8 mouse cellular contexts compared by ENCODE assay signal in the genomic region with DNA sequence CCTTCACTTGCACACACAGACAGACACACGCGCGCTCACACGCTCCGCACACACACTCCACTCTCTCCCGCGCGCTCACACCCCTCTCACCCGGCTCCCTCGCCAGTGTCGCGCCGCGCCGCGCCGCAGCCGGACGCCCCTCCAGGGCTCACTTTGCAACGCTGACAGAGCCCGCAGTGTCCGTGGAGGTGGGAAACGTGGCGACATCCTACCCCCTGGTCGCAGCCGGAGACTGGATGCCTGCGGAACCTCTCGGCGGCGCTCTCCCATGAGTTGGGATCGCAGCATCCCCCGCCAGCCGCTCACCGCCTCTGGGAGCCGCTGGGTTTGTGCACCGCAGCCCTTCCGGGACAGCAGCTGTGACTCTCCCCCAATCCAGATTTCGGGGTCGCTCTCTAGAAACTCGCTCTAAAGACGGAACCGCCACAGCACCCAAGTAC. TPM values are rescaled to one million over a fixed set of nuclear protein-coding genes. Genes with fewer than 3 reads are reported as not detected.
A peak's percentile ranks its signal among the peaks of the same experiment; 100 is the strongest.
DNase-seq lines count a peak whose midpoint lies in the region; ATAC-seq and TF ChIP-seq lines count a peak whose summit lies in the region.

No protein-coding gene starts in this region.

- H3K9me3 ChIP-seq in ES-Bruce4 (replicated peaks; ENCODE audit: control insufficient read depth, insufficient read depth, low read length, poor library complexity, severe bottlenecking) = no peaks in the 10 kb centered on the region
- no peaks in the 10 kb centered on the region for H3K9me3 ChIP-seq in embryonic facial prominence, embryonic 15.5 days (replicated peaks)
- no peaks in the 10 kb centered on the region for H3K9me3 ChIP-seq in liver, embryonic 14.5 days (ENCODE audit: control insufficient read depth, low read length)

- H3K4me3 ChIP-seq in ES-Bruce4 (ENCODE audit: low read depth, low read length) = peak overlapping the region; percentile 56
- H3K4me3 ChIP-seq in embryonic facial prominence, embryonic 15.5 days (replicated peaks) = peak overlapping the region; percentile 72
- H3K4me3 ChIP-seq in liver, embryonic 14.5 days (ENCODE audit: insufficient read depth in 1 of 2, low read depth in 2 of 2, low read length in 2 of 2) = peak overlapping the region; percentile 54 to 78
- H3K4me3 ChIP-seq in testis, adult 2 months (ENCODE audit: control insufficient read depth, low read depth, low read length) = peak overlapping the region; percentile 78

- no peak overlapping the region for H3K9ac ChIP-seq in ES-Bruce4 (ENCODE audit: low read depth, poor library complexity, severe bottlenecking)
- peak overlapping the region; percentile 29 for H3K9ac ChIP-seq in embryonic facial prominence, embryonic 15.5 days
- peak overlapping the region; percentile 47; the same call in 1 of the 2 replicates for H3K9ac ChIP-seq in liver, embryonic 14.5 days (replicated peaks)

- H3K27ac ChIP-seq in ES-Bruce4 (ENCODE audit: insufficient read depth, low read length) = no peak overlapping the region
- peak overlapping the region; percentile 98 for H3K27ac ChIP-seq in embryonic facial prominence, embryonic 15.5 days (replicated peaks)
- H3K27ac ChIP-seq in liver, embryonic 14.5 days = no peak overlapping the region
- H3K27ac ChIP-seq in testis, adult 2 months (ENCODE audit: control insufficient read depth, insufficient read depth, low read depth, low read length) = no peak overlapping the region

- TF ChIP-seq POLR2A in ES-Bruce4 (IDR thresholded peaks at IDR 0.05; ENCODE audit: insufficient read depth, low read length) = no peak
- no peak for TF ChIP-seq POLR2A in testis, adult 2 months (IDR thresholded peaks at IDR 0.05; ENCODE audit: control insufficient read depth, low read depth, low read length)

- no peak for TF ChIP-seq EP300 in ES-Bruce4 (IDR thresholded peaks at IDR 0.05; ENCODE audit: insufficient read depth, low read depth, low read length)
- no peak for TF ChIP-seq EP300 in liver, embryonic 14.5 days (IDR thresholded peaks at IDR 0.05; ENCODE audit: low read depth)

- peaks cover 32% of the 10 kb centered on the region for H3K27me3 ChIP-seq in ES-Bruce4 (ENCODE audit: control insufficient read depth, insufficient read depth, low read length, poor library complexity, severe bottlenecking)
- peaks cover 37% of the 10 kb centered on the region for H3K27me3 ChIP-seq in embryonic facial prominence, embryonic 15.5 days
- peaks cover 56% of the 10 kb centered on the region for H3K27me3 ChIP-seq in liver, embryonic 14.5 days (ENCODE audit: control insufficient read depth, insufficient read depth, low read length)
- no peaks in the 10 kb centered on the region; the same call in none of the 2 replicates for H3K27me3 ChIP-seq in testis, adult 2 months (ENCODE audit: control insufficient read depth, insufficient read depth, low read length)

- no peaks in the 10 kb centered on the region for H3K36me3 ChIP-seq in ES-Bruce4 (ENCODE audit: control insufficient read depth, insufficient read depth, low read length, poor library complexity, severe bottlenecking)
- H3K36me3 ChIP-seq in embryonic facial prominence, embryonic 15.5 days = no peaks in the 10 kb centered on the region
- H3K36me3 ChIP-seq in liver, embryonic 14.5 days (replicated peaks; ENCODE audit: control insufficient read depth, insufficient read depth, low read depth) = no peaks in the 10 kb centered on the region
- no peaks in the 10 kb centered on the region for H3K36me3 ChIP-seq in testis, adult 2 months (ENCODE audit: control insufficient read depth, insufficient read depth, low read length)

- 0% methylated on average over 42 of the region's 42 CpGs for WGBS in embryonic facial prominence, embryonic 15.5 days
- under 1% methylated on average over 42 of the region's 42 CpGs for WGBS in liver, embryonic 14.5 days (ENCODE audit: insufficient replicate concordance)

- H3K4me2 ChIP-seq in embryonic facial prominence, embryonic 15.5 days (replicated peaks) = peak overlapping the region; percentile 91
- peak overlapping the region; percentile 95 for H3K4me2 ChIP-seq in liver, embryonic 14.5 days (ENCODE audit: low read depth)

- TF ChIP-seq CTCF in ES-Bruce4 (IDR thresholded peaks at IDR 0.05; ENCODE audit: low read depth, low read length) = no peak
- TF ChIP-seq CTCF in liver, embryonic 14.5 days (IDR thresholded peaks at IDR 0.05; ENCODE audit: low read depth) = no peak
- TF ChIP-seq CTCF in testis, adult 2 months (IDR thresholded peaks at IDR 0.05; ENCODE audit: control insufficient read depth, insufficient read depth, insufficient replicate concordance, low read depth, low read length) = no peak

- H3K4me1 ChIP-seq in ES-Bruce4 (ENCODE audit: control insufficient read depth, insufficient read depth, low read length) = no peaks in the 10 kb centered on the region
- H3K4me1 ChIP-seq in embryonic facial prominence, embryonic 15.5 days = peaks cover 52% of the 10 kb centered on the region
- H3K4me1 ChIP-seq in liver, embryonic 14.5 days (replicated peaks; ENCODE audit: control insufficient read depth in 2 of 2, insufficient read depth in 2 of 2, low read length in 1 of 2) = peaks cover 0 to 4% of the 10 kb centered on the region in 2 experiments; a peak in 1 of 4 replicates
- H3K4me1 ChIP-seq in testis, adult 2 months (ENCODE audit: control insufficient read depth, insufficient read depth, low read length) = peaks cover 34% of the 10 kb centered on the region

- no peak for ATAC-seq in embryonic facial prominence, embryonic 15.5 days (ENCODE audit: insufficient number of reproducible peaks, low FRiP score, low TSS enrichment, low read depth)
- ATAC-seq in liver, embryonic 14.5 days (ENCODE audit: insufficient read depth) = peak; percentile 1; the same call in 1 of the 2 replicates
- ATAC-seq in megakaryocyte-erythroid progenitor cell, adult 5-6 weeks (replicated peaks; ENCODE audit: low FRiP score, low TSS enrichment, poor library complexity, severe bottlenecking) = no peak; the same call in 1 of the 2 replicates

- DNase-seq in gastrocnemius, adult 18-20 months (ENCODE audit: low spot score) = peak; percentile 27
- DNase-seq in gastrocnemius, adult 8-10 months (ENCODE audit: low spot score in 2 of 2) = no peak
- peak; percentile 48 for DNase-seq in heart, postnatal 4 days
- DNase-seq in liver, embryonic 14.5 days (ENCODE audit: low read depth in 3 of 3, low spot score in 3 of 3) = no peak

RNA-seq across cellular contexts. Expression of gene Nr4a3, which starts 0.3 kb away (rescaled TPM):
- 10 to 100 TPM in 1 of 2 experiments, 1 to 10 TPM in 1; 9.8 to 56.7 TPM for total RNA-seq in gastrocnemius, adult 18-20 months (2021)
- total RNA-seq in gastrocnemius, adult 8-10 months (2022) = 10 to 100 TPM in 2 of 4 experiments, 1 to 10 TPM in 2; 4.8 to 25.3 (median 10.3) TPM
- 0.33 TPM in 1 of 2 replicates, not detected in the other for polyA plus RNA-seq in ES-Bruce4 (2011; ENCODE audit: insufficient read depth, insufficient read length, low read depth, missing spikeins)
- polyA plus RNA-seq in embryonic facial prominence, embryonic 15.5 days (2015; fragmentation: Nextera tagmentation; extraction: Ambion mirVana) = 0.38 and 0.49 TPM in 2 replicates
- total RNA-seq in heart, postnatal 4 days (2021) = 1 to 10 TPM; 9.0 TPM
- 0.01 TPM in 2 replicates for polyA plus RNA-seq in liver, embryonic 14.5 days (2012; rRNA removed)
- polyA plus RNA-seq in liver, embryonic 14.5 days (2014; fragmentation: Nextera tagmentation; extraction: Ambion mirVana) = not detected in 2 replicates
- polyA plus RNA-seq in testis, adult 2 months (2012; rRNA removed) = 4.0 and 4.9 TPM in 2 replicates
- total RNA-seq in megakaryocyte-erythroid progenitor cell, adult 5-6 weeks (2014; fragmentation: Nextera tagmentation) = 0.59 and 0.64 TPM in 2 replicates
- total RNA-seq in megakaryocyte-erythroid progenitor cell, adult 5-6 weeks (2017) = 0.27 and 2.2 TPM in 2 replicates

Comparison
In these comparisons a context has a peak if more than half of its experiments do, and no peak if none do; other contexts are left out.
1. DNase-seq: peak in gastrocnemius, adult 18-20 months (single experiment) and heart, postnatal 4 days (single experiment); none in gastrocnemius, adult 8-10 months (0 of 2) and liver, embryonic 14.5 days (0 of 3).
2. Peak in every context shown above with its lines, with median percentiles within 50 percentile points of each other: H3K4me3 ChIP-seq.